Mouse (Mus musculus) midbrain, embryonic 14.5 days (tissue): ENCODE data around the gene Ccdc47. TPM values are rescaled to one million over a fixed set of nuclear protein-coding genes. Genes with fewer than 3 reads are reported as not detected.

Experiments
- ATAC-seq: fragments of 200-750 bp; cut with Nextera tagmentation; 2 replicates; pipeline ENCODE4 v1.8.0; 2017; ENCODE audit warnings: moderate number of reproducible peaks, moderate library complexity; ENCODE audit not compliant: low FRiP score, low TSS enrichment
- DNase-seq: peaks from one replicate; pipeline ENCODE4 v3.0.0-alpha.2; 2015
- H3K27ac ChIP-seq: fragments of 300-500 bp; sonication (generic); replicated peaks from 2 replicates; pipeline ENCODE4 v1.5.1; 2014; ENCODE audit warnings: mild to moderate bottlenecking, low read depth, low read length, moderate library complexity
- H3K27me3 ChIP-seq: fragments of 300-500 bp; sonication (generic); 2 replicates; pipeline ENCODE4 v1.6.1; 2014; ENCODE audit warnings: low read length, control low read depth, mixed read lengths; ENCODE audit not compliant: control insufficient read depth, insufficient read depth
- H3K36me3 ChIP-seq: fragments of 300-500 bp; sonication (generic); 2 replicates; pipeline ENCODE4 v1.6.1; 2014; ENCODE audit warnings: low read length, control low read depth; ENCODE audit not compliant: control insufficient read depth, insufficient read depth
- H3K4me1 ChIP-seq: fragments of 300-500 bp; sonication (generic); 2 replicates; pipeline ENCODE4 v1.6.1; 2014; ENCODE audit warnings: mild to moderate bottlenecking, antibody characterized with exemption, low read length, control low read depth; ENCODE audit not compliant: control insufficient read depth, insufficient read depth
- H3K4me2 ChIP-seq: fragments of 300-500 bp; sonication (generic); 2 replicates; pipeline ENCODE4 v1.6.1; 2014; ENCODE audit warnings: mild to moderate bottlenecking, low read length, moderate library complexity
- H3K4me3 ChIP-seq: fragments of 300-500 bp; sonication (generic); replicated peaks from 2 replicates; pipeline ENCODE4 v1.5.1; 2014; ENCODE audit warnings: low read depth, low read length
- H3K9ac ChIP-seq: fragments of 300-500 bp; sonication (generic); replicated peaks from 2 replicates; pipeline ENCODE4 v1.6.1; 2014; ENCODE audit warnings: mild to moderate bottlenecking, low read length, moderate library complexity
- H3K9me3 ChIP-seq: fragments of 300-500 bp; sonication (generic); 2 replicates; pipeline ENCODE4 v1.6.1; 2016; ENCODE audit warnings: low read length, control low read depth, mixed read lengths; ENCODE audit not compliant: control insufficient read depth
- WGBS: fragments of 180-500 bp; shearing (Covaris S2); extraction: QIAGEN DNeasy Blood & Tissue Kit; methylation state at CpG from one replicate; pipeline ENCODE4 v1.1.7; 2014; 5-methylcytosine and 5-hydroxymethylcytosine counted together
- polyA plus RNA-seq: library from polyadenylated mRNA; unstranded; fragments of >200 nt; fragmentation: Nextera tagmentation; extraction: Ambion mirVana; gene quantifications from 2 replicates; pipeline ENCODE4 v1.2.1, GENCODE M21; 2014

The Ccdc47 gene
- polyA plus RNA-seq, 1 experiment from 2014 or later: 87.5 TPM

DNA sequence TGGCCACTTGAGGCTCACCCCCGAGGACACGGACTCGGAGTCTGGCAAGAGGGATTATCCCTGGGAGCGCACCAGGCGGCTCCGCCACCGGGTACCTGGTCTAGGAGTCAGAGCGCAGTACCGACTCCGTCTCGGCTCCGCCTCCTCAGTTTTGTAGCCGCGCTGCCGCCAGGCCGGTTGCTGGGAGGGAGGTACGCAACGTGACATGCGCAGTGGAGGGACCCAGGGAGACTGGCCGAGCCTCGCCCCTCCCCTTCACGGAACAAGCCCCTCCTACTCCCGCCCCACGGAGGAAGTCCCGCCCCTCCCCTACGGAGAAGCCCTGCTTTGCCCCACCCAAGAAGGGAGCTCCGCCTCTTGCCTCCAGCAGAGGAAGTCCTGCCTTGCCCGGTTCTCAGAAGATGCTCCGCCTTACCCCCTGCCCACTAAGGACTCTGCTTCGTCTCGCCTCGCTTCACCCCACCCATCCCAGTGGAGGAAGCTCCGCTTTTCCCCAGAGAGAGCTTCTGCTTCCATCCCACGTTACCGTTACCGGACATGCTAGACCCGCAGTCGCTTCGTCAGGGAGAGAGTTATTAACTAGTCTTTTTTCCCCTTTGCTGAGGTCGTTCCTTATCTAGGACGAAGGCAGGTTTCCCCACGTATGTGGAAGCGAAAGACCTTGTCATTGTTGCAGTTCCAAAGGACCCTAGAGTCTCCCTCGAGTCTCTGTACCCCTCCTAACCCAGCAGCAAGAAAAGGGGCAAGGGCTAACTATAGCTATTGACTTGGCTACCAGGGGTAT lies 22.6 kb downstream of the Ccdc47 start:
- peaks cover 9% of the 10 kb centered on the region for H3K4me1 ChIP-seq
- no peaks in the 10 kb centered on the region for H3K27me3 ChIP-seq
- peak overlapping the region; percentile 51 for H3K4me2 ChIP-seq
- H3K36me3 ChIP-seq: peaks cover 22% of the 10 kb centered on the region
- peak overlapping the region; percentile 71 for H3K9ac ChIP-seq
- peak overlapping the region; percentile 84 for H3K27ac ChIP-seq
- DNase-seq: peak; percentile 99
- peak; percentile 95 for ATAC-seq
- WGBS: under 1% methylated on average over 44 of the region's 44 CpGs
- H3K9me3 ChIP-seq: no peaks in the 10 kb centered on the region
- H3K4me3 ChIP-seq: peak overlapping the region; percentile 72

DNA sequence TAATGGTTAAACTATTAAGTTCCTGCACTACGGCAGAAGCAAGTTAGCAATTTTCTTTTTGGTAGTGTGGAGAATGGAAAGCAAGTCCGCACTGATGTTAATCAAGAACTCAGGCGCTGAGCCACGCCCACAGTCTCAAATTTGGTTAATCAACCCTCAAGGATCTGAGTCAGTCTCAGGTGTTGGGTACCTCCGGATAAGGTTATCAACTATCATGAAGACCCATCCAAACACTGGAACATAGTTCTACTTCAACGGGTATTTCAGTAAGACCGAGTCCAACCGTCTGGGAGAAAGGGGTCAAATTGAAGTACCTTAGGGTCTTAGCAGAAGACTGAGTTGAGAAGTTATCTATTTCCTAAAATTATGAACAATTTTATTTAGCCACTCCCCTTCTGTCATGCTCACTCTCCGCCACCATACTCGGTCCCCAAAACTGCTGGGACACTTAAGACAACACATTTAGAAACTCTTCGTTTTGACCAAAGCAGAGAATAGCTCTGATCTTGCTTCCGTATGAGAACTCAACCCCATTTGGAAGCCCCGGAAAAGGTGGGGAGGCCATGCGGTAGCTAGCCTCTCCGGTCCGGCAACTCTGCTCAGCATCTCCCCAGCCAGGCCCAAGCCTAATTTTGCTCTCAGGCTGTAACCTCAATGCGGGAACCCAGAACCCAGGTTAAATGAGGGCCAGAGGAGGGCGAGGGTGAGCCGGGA lies 23.3 kb downstream of the Ccdc47 start:
- Histone ChIP-seq H3K4me3 (peak overlapping the region; percentile 72), H3K27ac (peak overlapping the region; percentile 84), H3K9me3 (no peaks in the 10 kb centered on the region), H3K4me2 (peak overlapping the region; percentile 51), H3K36me3 (peaks cover 14% of the 10 kb centered on the region; the same call in 1 of the 2 replicates), H3K4me1 (peaks cover 9% of the 10 kb centered on the region), H3K27me3 (no peaks in the 10 kb centered on the region), H3K9ac (peak overlapping the region; percentile 71)
- WGBS: 13% methylated on average over 19 of the region's 19 CpGs
- DNase-seq (no peak), ATAC-seq (0 out of 2 replicates have a peak, but pooled peaks have one; percentile 4)

DNA sequence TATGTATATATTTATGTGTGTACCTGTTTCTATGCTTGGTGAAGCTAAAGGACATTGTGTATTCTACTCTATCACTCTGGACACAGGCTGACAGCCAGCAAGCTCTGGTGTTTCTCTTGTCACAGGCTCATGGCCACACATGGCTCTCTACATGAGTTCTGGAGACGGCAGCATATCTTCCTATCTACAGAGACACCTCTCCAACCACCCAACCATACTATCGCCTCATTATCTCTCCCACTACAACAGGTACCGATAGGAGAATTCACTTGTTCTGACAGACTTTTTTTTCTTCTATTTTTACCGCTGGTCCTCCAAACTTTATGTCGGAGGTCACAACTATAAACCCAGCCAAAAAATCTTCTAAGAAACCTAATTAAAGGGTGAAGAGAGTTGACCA lies 23.9 kb downstream of the Ccdc47 start:
- H3K4me3 ChIP-seq: peak overlapping the region; percentile 72; the same call in 1 of the 2 replicates
- no peak for DNase-seq
- H3K36me3 ChIP-seq: peaks cover 8% of the 10 kb centered on the region; the same call in 1 of the 2 replicates
- no peaks in the 10 kb centered on the region for H3K27me3 ChIP-seq
- H3K27ac ChIP-seq: no peak overlapping the region
- H3K9me3 ChIP-seq: no peaks in the 10 kb centered on the region
- ATAC-seq: no peak
- H3K9ac ChIP-seq: no peak overlapping the region
- peaks cover 9% of the 10 kb centered on the region for H3K4me1 ChIP-seq
- H3K4me2 ChIP-seq: peak overlapping the region; percentile 51
- WGBS: 89% methylated on average over 5 of the region's 5 CpGs

DNA sequence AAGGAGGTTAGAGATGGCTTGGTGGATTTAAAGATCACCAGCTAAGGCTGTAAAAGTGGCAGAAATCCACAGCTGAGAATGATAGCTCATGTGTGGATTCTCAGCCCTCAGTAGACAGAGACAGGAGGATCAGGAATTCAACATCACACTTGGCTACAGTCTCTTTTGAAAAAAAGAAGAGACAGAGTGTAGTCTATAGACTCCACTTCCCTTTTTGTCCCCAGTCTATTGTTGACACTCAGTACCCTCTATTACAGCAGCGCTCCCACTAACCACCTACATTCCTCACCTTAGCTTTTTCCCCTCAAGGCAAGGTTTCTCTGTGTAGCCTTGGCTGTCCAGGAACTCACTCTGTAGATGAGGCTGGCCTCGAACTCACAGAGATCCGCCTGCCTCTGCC lies 24.4 kb downstream of the Ccdc47 start:
- Histone ChIP-seq H3K27ac (no peak overlapping the region), H3K4me1 (peaks cover 9% of the 10 kb centered on the region), H3K4me2 (no peak overlapping the region), H3K36me3 (peaks cover 4% of the 10 kb centered on the region; the same call in 1 of the 2 replicates), H3K9ac (no peak overlapping the region), H3K27me3 (no peaks in the 10 kb centered on the region), H3K4me3 (no peak overlapping the region), H3K9me3 (no peaks in the 10 kb centered on the region)
- DNase-seq (no peak), ATAC-seq (no peak)
- WGBS: 98% methylated on average over 3 of the region's 3 CpGs

DNA sequence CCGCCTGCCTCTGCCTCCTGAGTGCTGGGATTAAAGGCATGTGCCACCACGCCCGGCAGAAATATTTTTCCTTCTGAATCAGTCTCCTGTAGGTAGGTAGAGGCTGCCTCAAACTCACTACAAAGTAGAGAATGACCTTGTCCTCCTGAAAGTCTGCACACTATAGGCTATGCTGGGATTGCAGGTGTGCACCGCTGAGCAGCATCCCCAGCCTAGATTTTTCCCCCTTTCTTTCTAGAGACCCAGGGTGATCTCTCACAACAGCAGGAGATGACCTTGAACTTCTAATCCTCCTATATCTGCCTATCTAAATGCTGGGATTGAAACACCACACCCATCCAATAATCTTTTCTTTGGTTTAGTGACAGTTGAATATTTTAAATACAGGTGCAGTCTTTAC lies 28.8 kb downstream of the Ccdc47 start:
- Histone ChIP-seq H3K36me3 (peaks cover 25% of the 10 kb centered on the region; the same call in 1 of the 2 replicates), H3K27ac (no peak overlapping the region), H3K27me3 (no peaks in the 10 kb centered on the region), H3K4me2 (no peak overlapping the region), H3K9me3 (no peaks in the 10 kb centered on the region), H3K4me3 (no peak overlapping the region), H3K4me1 (peaks cover 2% of the 10 kb centered on the region), H3K9ac (no peak overlapping the region)
- WGBS: 97% methylated on average over 4 of the region's 4 CpGs
- DNase-seq: no peak
- ATAC-seq: no peak

DNA sequence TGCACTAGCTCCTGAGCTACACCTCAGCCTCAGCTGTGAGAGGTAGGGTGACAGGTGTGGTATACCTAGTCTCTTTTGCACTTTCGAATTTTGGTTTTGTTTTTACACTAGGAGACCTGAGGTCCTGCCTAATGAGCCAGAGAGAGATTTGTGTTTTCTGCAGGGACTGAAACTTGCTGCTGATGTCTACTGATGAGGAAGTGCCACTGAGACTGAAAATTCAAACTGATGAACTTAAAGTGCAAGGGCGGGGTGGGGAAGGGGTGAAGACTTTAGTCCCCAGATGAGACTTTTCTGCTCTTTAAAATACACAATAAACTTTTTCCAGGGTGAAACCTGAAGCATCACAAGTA lies 35.7 kb downstream of the Ccdc47 start:
- 93% methylated on average over 2 of the region's 2 CpGs for WGBS
- no peaks in the 10 kb centered on the region for H3K4me1 ChIP-seq
- no peak overlapping the region for H3K4me2 ChIP-seq
- no peak overlapping the region for H3K9ac ChIP-seq
- no peak for ATAC-seq
- peaks cover 35% of the 10 kb centered on the region; the same call in 1 of the 2 replicates for H3K36me3 ChIP-seq
- DNase-seq: no peak
- no peak overlapping the region for H3K27ac ChIP-seq
- H3K9me3 ChIP-seq: no peaks in the 10 kb centered on the region
- no peak overlapping the region for H3K4me3 ChIP-seq
- H3K27me3 ChIP-seq: no peaks in the 10 kb centered on the region

DNA sequence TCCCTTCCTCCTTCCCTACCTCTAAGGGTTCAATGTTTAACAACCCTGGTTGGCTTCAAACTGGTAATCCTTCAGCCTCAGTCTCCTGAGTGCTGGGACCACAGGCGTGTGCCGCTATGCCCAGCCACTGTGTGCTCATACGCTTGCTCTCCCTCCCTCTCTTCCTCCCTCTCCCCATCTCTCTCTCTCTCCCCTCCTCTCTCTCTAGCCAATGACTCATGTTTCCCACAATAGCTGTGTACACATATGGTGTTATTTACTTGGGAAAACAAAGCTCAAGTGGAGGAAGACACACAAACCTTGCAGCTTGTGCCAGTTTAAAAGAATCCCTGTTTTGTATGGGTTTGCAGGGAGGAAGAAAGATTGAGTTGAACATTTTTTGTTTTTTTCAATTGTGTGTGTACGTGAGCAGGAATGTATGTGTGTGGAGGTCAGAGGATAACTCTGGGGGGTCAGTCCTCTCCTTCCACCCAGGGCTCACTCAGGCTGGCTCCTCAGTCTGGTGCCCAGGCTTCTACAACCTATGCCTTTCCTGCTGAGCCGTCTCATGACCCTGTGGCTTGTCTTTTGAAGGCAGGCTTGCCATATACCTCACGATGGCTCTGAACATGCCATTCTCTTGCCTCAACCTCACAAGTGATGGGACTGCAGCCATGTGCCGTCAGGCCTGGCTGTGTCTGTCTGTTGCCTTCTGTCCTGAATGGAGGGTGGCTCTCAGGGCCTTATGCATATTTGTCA lies 36.3 kb downstream of the Ccdc47 start:
- Histone ChIP-seq H3K4me1 (no peaks in the 10 kb centered on the region), H3K4me2 (no peak overlapping the region), H3K27me3 (no peaks in the 10 kb centered on the region), H3K9me3 (no peaks in the 10 kb centered on the region), H3K27ac (no peak overlapping the region), H3K36me3 (peaks cover 29% of the 10 kb centered on the region; the same call in 1 of the 2 replicates), H3K4me3 (no peak overlapping the region), H3K9ac (no peak overlapping the region)
- DNase-seq (no peak), ATAC-seq (no peak)
- 88% methylated on average over 7 of the region's 7 CpGs for WGBS

DNA sequence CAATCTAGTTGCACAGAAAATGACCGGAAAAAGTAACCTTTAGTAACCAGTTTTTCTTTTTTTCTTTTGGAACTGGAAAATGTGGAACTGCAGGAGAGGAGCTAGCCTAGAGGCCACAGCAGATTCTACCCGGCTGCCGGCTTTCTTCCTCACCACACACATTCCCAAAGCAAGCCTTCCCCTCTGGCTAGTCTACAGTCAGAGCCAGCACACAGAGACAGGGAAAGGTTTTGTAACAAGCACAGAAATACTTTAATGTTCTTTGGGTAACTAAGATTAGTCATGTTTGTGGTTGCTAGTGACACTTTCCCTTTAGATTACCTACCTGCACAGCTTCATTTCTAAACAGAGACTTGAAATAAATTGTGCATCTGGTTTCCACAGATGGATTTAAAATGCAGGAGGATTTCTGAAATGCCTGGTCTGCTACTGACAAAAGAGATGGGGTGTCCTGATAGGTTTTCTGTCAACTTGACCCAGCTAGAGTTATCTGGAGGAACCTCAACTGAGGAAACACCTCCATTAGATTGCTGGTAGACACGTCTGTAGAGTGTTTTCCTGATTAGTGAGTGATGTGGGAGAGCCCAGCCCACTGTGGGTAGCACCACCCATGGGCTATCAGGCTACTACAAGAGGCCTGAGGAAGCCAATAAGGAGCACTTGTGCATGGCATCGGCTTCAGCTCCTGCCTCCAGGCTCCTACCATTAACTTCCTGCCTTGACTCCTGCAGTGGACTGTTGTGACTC lies 37.9 kb downstream of the Ccdc47 start:
- H3K4me1 ChIP-seq: no peaks in the 10 kb centered on the region
- no peak overlapping the region for H3K4me3 ChIP-seq
- H3K27me3 ChIP-seq: no peaks in the 10 kb centered on the region
- no peaks in the 10 kb centered on the region for H3K9me3 ChIP-seq
- H3K4me2 ChIP-seq: no peak overlapping the region
- 87% methylated on average over 5 of the region's 5 CpGs for WGBS
- no peak overlapping the region for H3K27ac ChIP-seq
- ATAC-seq (no peak), DNase-seq (no peak)
- no peak overlapping the region for H3K9ac ChIP-seq
- H3K36me3 ChIP-seq: peaks cover 24% of the 10 kb centered on the region
